Mouse (Mus musculus): ENCODE data around the gene Tshr.

Tshr gene

GRCm38 (mm10) chr12:91588176-91588669 lies 203.9 kb downstream of the Tshr start:
- DNase-seq = peak; percentile 95

- peak; percentile 58 for DNase-seq
These were observed 204.5 kb downstream of the Tshr start for GRCm38 (mm10) chr12:91588670-91589541.

- no peak for DNase-seq
These were observed 205.1 kb downstream of the Tshr start for GRCm38 (mm10) chr12:91589542-91589846.

GRCm38 (mm10) chr12:91589847-91590690 lies 205.7 kb downstream of the Tshr start, which contains the start of gene Gtf2a1:
Gene Gtf2a1, minus strand, starts transcription at chr12:91590487.
- DNase-seq = peak; percentile 96

- DNase-seq = peak; percentile 26
These were observed 206.4 kb downstream of the Tshr start for GRCm38 (mm10) chr12:91590716-91591115.

GRCm38 (mm10) chr12:91591191-91591590 lies 206.8 kb downstream of the Tshr start:
- no peak for DNase-seq

- no peak for DNase-seq
These were observed 207.8 kb downstream of the Tshr start for GRCm38 (mm10) chr12:91592128-91592527.

Measured in lung, postnatal 10 days (tissue).